Mouse (Mus musculus): ENCODE measurements at regions not wholly inside any gene's neighbourhood (a gene's known extent, or its start where the extent isn't known, plus 50 kb on each side); places are given as distances from the start of the nearest gene placed in this dataset.

GRCm38 (mm10) chr2:33985316-33985715, 97.6 kb upstream of the Mvb12b start:
- no peak for DNase-seq (ENCODE audit: low spot score in 2 of 2)

GRCm38 (mm10) chr2:33983112-33983748, 95.5 kb upstream of the Mvb12b start:
- DNase-seq (ENCODE audit: low spot score in 2 of 2) = no peak

DNA sequence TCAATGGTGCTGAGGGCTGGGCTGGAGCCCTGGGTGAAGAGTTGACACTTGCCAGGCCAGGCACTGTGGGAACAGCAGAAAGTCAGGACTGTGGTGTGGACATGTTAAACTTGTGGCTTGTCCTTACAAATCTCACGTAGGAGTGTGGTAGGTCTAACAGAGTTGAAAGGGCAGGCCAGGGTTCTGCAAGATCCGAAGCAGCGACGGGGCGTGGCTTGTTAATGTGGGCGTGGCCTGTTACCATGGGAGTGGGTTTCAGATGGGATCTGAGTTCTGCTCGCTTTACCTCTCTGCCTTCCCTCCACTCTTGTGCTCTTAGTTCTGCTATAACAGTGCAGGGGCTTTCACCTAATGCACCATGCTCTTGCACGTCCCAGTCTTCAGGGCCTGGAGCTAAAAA, 94.2 kb upstream of the Mvb12b start:
- DNase-seq (ENCODE audit: low spot score in 2 of 2) = peak in 1 of 2 experiments; percentile 3

DNA sequence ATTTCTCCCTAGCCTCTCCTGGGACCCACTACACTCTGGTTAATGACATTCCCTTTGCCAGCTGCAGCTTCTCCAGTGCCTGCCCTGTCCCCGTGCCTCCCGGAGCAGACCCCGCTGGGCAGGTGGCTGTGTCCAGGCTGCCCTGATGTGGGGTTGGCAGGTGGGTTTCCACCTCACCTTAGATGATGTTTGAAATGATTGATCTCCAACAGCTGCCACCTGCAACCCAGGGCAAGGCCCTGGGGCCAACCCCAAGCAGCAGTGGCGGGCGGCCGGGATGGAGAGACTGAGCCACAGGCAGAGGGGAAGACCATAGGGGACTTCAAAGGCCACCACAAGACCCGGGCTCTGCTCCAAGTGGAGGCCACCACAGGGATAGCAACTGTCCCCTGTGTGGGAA, 93.6 kb upstream of the Mvb12b start:
- DNase-seq (ENCODE audit: low spot score in 2 of 2) = no peak

DNA sequence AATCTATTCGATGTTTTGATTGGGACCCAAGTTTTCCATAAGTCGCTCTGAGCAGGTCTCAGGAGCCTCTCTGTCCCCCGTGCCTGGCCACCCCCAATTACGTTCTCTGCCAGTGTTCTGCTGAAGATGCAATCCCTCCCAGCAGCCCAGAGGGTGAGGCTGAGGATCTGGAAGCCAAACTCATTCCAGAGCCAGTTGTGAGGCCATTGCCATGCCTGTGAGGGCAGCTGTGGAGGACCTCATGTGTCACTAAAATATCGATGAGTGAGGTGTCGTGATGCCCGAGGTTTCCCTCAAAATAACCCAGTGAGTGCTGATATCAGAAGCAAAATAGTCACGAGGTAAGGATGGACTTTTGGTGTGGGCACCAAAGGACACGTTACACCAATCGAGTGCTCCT, 93.1 kb upstream of the Mvb12b start:
- peak in 1 of 2 experiments; percentile 3 for DNase-seq (ENCODE audit: low spot score in 2 of 2)

DNA sequence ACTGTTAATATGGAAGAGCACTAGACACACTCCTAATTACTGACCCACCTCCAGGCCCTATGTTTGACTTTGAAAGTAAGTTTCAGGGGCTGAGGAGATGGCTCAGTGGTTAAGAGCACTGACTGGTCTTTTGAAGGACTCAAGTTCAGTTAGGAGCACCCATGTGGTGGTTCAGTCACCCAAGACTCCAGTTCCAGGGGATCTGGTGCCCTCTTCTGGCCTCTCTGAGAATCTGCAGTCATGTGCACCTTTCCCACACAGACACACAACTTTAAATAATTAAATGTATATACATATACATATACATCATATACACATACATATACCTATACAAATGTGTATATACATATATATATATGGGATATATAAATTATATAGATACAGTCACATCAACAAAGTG, 91.5 kb upstream of the Mvb12b start:
- DNase-seq (ENCODE audit: low spot score in 2 of 2) = peak in 1 of 2 experiments; percentile 2

GRCm38 (mm10) chr2:33978550-33978949, 90.8 kb upstream of the Mvb12b start:
- DNase-seq (ENCODE audit: low spot score in 2 of 2) = no peak

GRCm38 (mm10) chr2:33977576-33978352, 90.0 kb upstream of the Mvb12b start:
- peak in 1 of 2 experiments; percentile 5 for DNase-seq (ENCODE audit: low spot score in 2 of 2)

DNA sequence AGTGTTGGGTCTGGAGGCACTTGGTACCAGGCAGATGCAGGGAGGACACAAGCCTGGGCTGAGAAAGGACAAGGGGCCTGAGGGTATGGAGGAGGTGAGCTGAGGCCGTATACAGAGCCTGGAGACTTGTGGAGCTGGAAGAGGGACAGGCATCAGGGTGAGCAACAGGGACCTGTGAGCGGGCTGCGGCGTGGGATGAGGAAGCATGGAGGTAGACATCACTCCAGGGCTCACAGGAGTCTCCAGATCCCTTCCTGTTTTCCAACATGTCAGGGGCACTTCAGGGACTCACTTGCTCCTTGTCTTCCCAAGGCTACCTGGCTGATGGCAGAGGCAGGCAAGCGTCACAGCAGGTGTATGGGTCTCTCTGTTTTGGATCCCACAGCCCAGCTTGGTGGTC, 89.4 kb upstream of the Mvb12b start:
- DNase-seq (ENCODE audit: low spot score in 2 of 2) = peak in 1 of 2 experiments; percentile 9

DNA sequence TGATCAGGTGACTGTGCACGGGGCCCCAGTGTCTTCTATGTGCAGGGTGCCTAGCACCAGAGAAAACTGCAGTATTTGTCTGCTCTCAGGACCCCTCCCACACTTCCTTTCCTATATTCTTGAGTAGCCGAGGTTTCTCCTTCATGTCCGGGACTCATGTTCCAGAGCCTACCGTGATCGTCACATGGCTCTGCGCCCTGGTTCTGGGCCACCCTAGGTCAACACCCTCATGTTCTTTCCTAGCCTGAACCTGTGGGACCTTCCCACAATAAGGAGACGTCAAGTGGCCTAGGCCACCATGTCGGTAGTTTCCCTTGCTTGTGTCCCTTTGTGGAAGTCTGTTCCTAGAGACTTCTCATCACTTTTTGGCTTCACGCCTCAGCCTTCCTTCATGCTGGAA, 88.4 kb upstream of the Mvb12b start:
- DNase-seq (ENCODE audit: low spot score in 2 of 2) = peak in 1 of 2 experiments; percentile 2

DNA sequence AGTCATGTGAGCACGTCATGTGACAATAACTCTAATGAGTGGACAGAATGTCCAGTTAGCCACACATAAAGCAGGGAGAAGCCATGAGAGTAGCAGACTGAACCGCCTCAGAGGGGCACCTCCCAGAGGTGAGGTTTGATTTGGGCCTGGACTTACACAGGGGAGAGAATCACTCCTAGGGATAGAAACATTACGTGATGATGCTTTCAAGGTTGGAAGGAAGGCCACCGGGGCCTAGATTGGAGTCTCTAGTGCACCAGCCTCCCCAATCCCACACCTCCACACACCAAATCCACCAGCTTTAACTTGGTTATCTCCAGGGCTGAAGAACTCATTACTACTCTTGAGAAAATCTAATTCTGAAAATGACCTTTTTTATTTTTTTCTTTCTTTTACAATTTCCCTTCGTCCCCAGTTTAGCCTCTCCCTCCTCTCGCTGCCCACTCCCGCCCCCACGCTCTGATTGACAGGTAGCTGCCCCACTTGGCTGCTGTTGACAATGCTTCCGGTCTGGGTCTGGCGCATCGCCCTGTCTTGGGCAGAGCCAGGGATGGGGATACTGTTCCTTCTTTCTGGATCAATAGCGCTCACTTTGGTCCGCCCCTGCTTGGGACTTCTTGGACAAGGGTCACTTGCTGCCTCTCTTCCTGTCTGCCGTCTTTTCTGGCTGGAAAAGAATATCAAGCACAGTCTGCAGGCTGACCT, 87.8 kb upstream of the Mvb12b start:
- peak; percentile 38 to 66 for DNase-seq (ENCODE audit: low spot score in 2 of 2)

DNA sequence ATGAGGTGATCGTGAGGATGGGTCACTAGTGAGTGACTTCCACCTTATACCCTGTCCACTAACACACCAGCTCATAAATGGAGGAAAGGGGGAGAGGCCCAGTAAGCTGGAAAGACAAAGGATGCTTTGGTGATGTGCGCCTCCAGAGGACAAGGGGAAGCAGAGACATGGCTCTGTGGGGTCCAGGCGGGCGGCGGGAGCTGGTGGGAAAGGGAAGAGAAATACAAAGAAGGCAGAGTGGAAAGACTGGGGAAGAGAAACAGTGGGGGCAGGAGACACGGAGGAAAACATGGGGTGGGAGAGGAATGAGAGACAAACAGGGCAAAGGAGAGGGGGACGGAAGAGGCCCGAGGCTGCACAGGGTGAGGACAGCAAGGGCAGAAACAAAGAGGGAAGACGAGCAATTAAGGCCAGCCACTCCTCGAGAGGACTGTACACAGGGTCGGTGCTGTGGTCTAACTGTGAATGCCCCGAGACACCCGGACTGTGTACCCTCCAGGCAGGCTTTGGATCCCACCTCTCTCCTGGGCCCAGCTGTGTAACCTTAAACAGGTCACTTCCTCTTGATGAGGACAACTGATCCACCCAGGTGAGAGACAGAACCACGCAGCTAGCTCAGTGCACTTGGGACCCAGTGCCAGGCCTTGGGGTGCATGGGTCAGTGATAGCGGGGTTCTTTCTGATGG, 87.1 kb upstream of the Mvb12b start:
- peak; percentile 2 to 8 for DNase-seq (ENCODE audit: low spot score in 2 of 2)

GRCm38 (mm10) chr2:33974031-33974430, 86.3 kb upstream of the Mvb12b start:
- no peak for DNase-seq (ENCODE audit: low spot score in 2 of 2)

DNA sequence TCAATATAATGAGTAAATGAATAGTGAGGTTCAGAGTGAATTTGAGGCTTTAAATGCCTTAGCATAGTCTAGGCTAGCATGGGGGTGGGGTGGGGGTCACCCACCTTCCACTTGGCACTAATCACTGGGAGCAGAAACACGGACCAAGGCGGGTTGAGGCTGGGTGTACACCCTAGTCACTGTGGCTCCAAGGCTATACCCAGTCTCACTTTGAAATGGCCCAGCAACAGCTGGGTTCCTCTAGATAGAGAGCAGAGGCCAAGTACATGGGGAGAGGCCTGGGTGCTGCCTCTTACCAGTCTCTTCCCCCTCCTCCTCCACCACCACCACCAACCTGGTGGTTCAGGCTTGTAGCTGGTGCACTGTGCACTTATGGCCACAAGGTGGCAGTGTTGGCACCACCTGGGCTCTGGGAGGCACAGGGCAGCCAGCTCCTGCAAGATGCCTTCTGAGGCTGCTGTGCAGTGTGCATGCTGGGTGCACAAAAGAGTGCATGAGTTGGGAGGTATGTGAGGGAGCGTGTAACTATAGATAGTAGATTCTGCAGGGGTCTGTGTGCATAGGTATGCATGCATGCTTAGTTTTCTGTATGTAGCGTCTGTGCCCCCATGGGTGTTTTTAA, 85.6 kb upstream of the Mvb12b start:
- DNase-seq (ENCODE audit: low spot score in 2 of 2) = peak; percentile 90

GRCm38 (mm10) chr2:33966984-33967421, 79.3 kb upstream of the Mvb12b start:
- DNase-seq (ENCODE audit: low spot score in 2 of 2) = peak; percentile 67 to 77

DNA sequence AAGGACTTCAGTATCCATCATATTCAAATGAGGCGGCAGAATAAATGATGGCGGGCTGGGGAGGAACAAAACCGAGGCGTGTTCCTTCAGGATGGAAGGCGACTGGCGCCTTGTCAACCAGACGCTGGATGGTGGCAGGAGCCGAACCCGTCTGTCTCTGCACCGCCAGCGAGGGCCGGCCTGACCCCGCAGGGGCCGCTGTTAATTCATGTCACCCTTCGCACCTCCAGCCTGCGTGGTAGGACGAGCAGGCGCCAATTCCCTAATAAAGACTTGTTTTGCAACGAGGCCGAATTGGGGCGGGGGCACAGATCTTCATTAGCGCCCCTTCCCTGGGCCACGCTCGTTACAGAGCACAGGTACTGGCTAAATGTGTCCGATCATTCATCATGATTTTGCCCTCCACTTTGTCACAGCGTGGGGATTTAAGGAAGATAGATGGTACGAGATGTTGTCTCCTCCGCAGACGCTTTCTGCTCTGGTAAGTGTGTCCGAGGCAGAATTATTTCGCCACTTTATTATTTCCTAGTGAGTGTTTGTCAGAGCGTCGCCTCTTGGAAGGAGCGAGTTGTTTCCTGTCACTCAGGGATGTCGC, 78.7 kb upstream of the Mvb12b start:
- DNase-seq (ENCODE audit: low spot score in 2 of 2) = no peak

- no peak for DNase-seq (ENCODE audit: low spot score in 2 of 2)
Observed at GRCm38 (mm10) chr2:33964096-33964495, 76.3 kb upstream of the Mvb12b start.

DNA sequence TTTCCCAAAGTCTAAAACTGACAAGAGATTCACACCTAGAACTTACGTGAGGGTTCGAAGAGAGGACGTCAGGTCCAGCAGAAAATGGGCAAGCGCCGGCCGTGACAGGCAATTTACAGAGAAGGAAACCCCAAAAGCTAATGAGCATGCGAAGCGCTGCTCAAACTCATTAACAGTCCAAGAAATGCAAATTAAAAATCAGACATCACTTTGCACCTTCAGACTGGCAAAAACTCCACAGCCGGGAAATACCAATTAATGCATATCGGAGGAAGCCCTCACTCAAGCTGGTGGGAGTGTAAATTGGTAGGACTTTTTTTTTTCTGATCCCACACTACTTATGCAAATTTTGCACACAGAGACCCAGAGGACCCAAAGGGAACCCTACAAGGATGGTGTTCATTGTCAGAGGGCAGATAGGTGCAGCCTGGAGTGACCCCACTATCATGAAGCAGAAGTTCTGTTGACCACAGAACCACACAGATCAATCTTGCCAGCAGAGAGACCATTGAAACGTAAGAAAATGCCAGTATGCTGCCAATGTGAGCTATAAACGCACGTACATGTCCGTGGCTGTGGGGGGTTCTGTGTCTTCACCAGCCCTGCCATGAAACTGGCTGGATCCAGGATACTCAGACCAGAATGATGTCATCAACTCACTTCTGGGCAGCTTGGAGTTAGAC, 74.8 kb upstream of the Mvb12b start:
- DNase-seq (ENCODE audit: low spot score in 2 of 2) = no peak

DNA sequence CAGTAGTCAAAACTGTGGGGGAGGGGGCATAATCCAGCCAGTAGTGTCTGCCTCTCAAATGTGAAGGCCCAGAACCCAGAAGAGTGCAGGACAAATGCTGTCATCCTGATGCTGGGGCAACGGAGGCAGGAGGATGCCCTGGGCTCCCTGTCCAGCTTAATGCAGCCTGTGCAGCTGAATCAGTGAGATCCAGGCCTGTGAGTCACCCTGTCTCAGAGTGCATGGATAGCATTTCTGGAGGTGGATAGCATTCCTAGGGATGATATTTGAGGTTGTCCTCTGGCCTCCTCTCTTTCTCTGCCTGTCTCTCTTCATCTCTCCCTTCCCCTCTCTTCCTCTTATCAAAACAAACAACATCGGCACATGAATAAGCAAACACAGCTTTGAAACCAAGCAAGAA, 73.8 kb upstream of the Mvb12b start:
- DNase-seq (ENCODE audit: low spot score in 2 of 2) = no peak

GRCm38 (mm10) chr2:33957754-33958153, 70.0 kb upstream of the Mvb12b start:
- peak; percentile 41 to 62 for DNase-seq (ENCODE audit: low spot score in 2 of 2)
